Mouse (Mus musculus) testis, postnatal 10 days (tissue): ENCODE measurements around the gene Cox5a.

Experiments used
- DNase-seq: peaks from one replicate; pipeline ENCODE4 v3.0.0; 2021; ENCODE audit warnings: low spot score

Cox5a gene

GRCm38 (mm10) chr9:57521056-57521911 lies at the start of gene Cox5a:
Gene Cox5a, plus strand, starts transcription at chr9:57521274.
- DNase-seq = peak; percentile 98

GRCm38 (mm10) chr9:57485774-57486173 lies 35.3 kb upstream of the Cox5a start:
- peak; percentile 90 for DNase-seq

GRCm38 (mm10) chr9:57487807-57488206 lies 33.3 kb upstream of the Cox5a start:
- DNase-seq = no peak

- no peak for DNase-seq
Observed at GRCm38 (mm10) chr9:57493532-57493931, 27.5 kb upstream of the Cox5a start.

GRCm38 (mm10) chr9:57494970-57495369 lies 26.1 kb upstream of the Cox5a start:
- no peak for DNase-seq

GRCm38 (mm10) chr9:57497236-57497635 lies 23.8 kb upstream of the Cox5a start:
- no peak for DNase-seq

GRCm38 (mm10) chr9:57498536-57498935 lies 22.5 kb upstream of the Cox5a start:
- DNase-seq = no peak

- DNase-seq = no peak
Observed at GRCm38 (mm10) chr9:57501452-57501851, 19.6 kb upstream of the Cox5a start.

- DNase-seq = no peak
Observed at GRCm38 (mm10) chr9:57501861-57502260, 19.2 kb upstream of the Cox5a start.

- peak; percentile 58 for DNase-seq
Observed at GRCm38 (mm10) chr9:57502911-57503621, 18.0 kb upstream of the Cox5a start.

- peak; percentile 87 for DNase-seq
Observed at GRCm38 (mm10) chr9:57503622-57504380, 17.3 kb upstream of the Cox5a start, which contains the start of gene Rpp25. Gene Rpp25, plus strand, starts transcription at chr9:57504026.

GRCm38 (mm10) chr9:57504381-57504700 lies 16.7 kb upstream of the Cox5a start:
- peak; percentile 86 for DNase-seq

- DNase-seq = no peak
Observed at GRCm38 (mm10) chr9:57504891-57505290, 16.2 kb upstream of the Cox5a start.

- peak; percentile 81 for DNase-seq
Observed at GRCm38 (mm10) chr9:57505700-57506099, 15.4 kb upstream of the Cox5a start.

- no peak for DNase-seq
Observed at GRCm38 (mm10) chr9:57510577-57510976, 10.5 kb upstream of the Cox5a start.

- peak; percentile 80 for DNase-seq
Observed at GRCm38 (mm10) chr9:57517113-57517512, 4.0 kb upstream of the Cox5a start.

GRCm38 (mm10) chr9:57520375-57521055 lies 559 bp upstream of the Cox5a start:
- DNase-seq = no peak

- DNase-seq = no peak
Observed at GRCm38 (mm10) chr9:57522114-57522860, 1.2 kb downstream of the Cox5a start.

GRCm38 (mm10) chr9:57522861-57523246 lies 1.8 kb downstream of the Cox5a start:
- no peak for DNase-seq

- no peak for DNase-seq
Observed at GRCm38 (mm10) chr9:57523754-57524153, 2.7 kb downstream of the Cox5a start.

GRCm38 (mm10) chr9:57524439-57524838 lies 3.4 kb downstream of the Cox5a start:
- no peak for DNase-seq
